Mouse (Mus musculus) stomach, postnatal 0 days (tissue): ENCODE data around the gene 1700011L22Rik. TPM values are rescaled to one million over a fixed set of nuclear protein-coding genes. Genes with fewer than 3 reads are reported as not detected.
A peak's percentile ranks its signal among the peaks of the same experiment; 100 is the strongest.

Experiments used
- ATAC-seq: fragments of 200-750 bp; cut with Nextera tagmentation; 2 replicates; pipeline ENCODE4 v1.8.0; 2017; ENCODE audit not compliant: low FRiP score, low TSS enrichment
- DNase-seq: peaks from one replicate; pipeline ENCODE4 v3.0.0-alpha.2; 2016; ENCODE audit warnings: low spot score
- H3K27ac ChIP-seq: fragments of 300-500 bp; sonication (generic); replicated peaks from 2 replicates; pipeline ENCODE4 v1.5.1; 2014; ENCODE audit warnings: mild to moderate bottlenecking, control low read depth
- H3K27me3 ChIP-seq: fragments of 300-500 bp; sonication (generic); 2 replicates; pipeline ENCODE4 v1.6.1; 2014; ENCODE audit warnings: low read length; ENCODE audit not compliant: control insufficient read depth, insufficient read depth
- H3K36me3 ChIP-seq: fragments of 300-500 bp; sonication (generic); 2 replicates; pipeline ENCODE4 v1.6.1; 2014; ENCODE audit warnings: low read length, mixed read lengths; ENCODE audit not compliant: control insufficient read depth, insufficient read depth
- H3K4me1 ChIP-seq: fragments of 300-500 bp; sonication (generic); replicated peaks from 2 replicates; pipeline ENCODE4 v1.6.1; 2014; ENCODE audit warnings: antibody characterized with exemption; ENCODE audit not compliant: control insufficient read depth, insufficient read depth
- H3K4me2 ChIP-seq: fragments of 300-500 bp; sonication (generic); replicated peaks from 2 replicates; pipeline ENCODE4 v1.6.1; 2014; ENCODE audit warnings: low read depth, mild to moderate bottlenecking, control low read depth, moderate library complexity
- H3K4me3 ChIP-seq: fragments of 300-500 bp; sonication (generic); 2 replicates; pipeline ENCODE4 v1.5.1; 2014; ENCODE audit warnings: low read depth, low read length, control low read depth
- H3K9ac ChIP-seq: fragments of 300-500 bp; sonication (generic); 2 replicates; pipeline ENCODE4 v1.6.1; 2014; ENCODE audit warnings: mild to moderate bottlenecking, low read length, control low read depth, mixed read lengths
- H3K9me3 ChIP-seq: fragments of 300-500 bp; sonication (generic); 2 replicates; pipeline ENCODE4 v1.6.1; 2016; ENCODE audit warnings: low read length; ENCODE audit not compliant: control insufficient read depth
- CTCF ChIP-seq: IDR thresholded peaks from 2 replicates; pipeline ENCODE4 v1.5.1; 2016; ENCODE audit warnings: antibody characterized with exemption, low read depth, mild to moderate bottlenecking, moderate library complexity
- EP300 ChIP-seq: optimal IDR thresholded peaks from 2 replicates; pipeline ENCODE3; 2016; ENCODE audit warnings: antibody characterized with exemption
- WGBS: fragments of 180-500 bp; shearing (Covaris S2); extraction: QIAGEN DNeasy Blood & Tissue Kit; methylation state at CpG from one replicate; pipeline ENCODE4 v1.1.7; 2014; 5-methylcytosine and 5-hydroxymethylcytosine counted together
- polyA plus RNA-seq: library from polyadenylated mRNA; unstranded; fragments of >200 nt; fragmentation: Nextera tagmentation; extraction: Ambion mirVana; gene quantifications from 2 replicates; pipeline ENCODE4 v1.2.1, GENCODE M21; 2015

The 1700011L22Rik gene
- polyA plus RNA-seq, 1 experiment from 2014 or later = not detected

DNA sequence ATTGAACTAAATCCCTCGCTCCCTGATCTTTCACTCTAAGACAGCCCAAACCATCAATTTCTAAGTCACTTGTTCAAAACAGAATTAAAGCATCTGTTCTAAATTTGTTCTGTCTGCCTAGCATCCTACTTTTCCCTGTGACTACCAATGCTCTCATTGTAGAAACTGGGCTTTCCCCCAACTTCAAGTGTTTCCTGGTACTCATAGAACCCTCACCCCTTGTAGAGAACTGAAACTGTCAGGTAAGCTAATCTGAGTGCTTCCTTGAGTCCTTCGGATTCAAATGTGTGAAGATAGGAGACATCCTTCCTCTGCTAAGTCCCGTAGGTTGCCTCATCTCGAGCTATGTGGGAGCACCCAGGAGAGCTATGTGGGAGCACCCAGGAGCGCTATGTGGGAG, 13.6 kb upstream of the 1700011L22Rik start:
- no peak overlapping the region for H3K9ac ChIP-seq
- H3K27ac ChIP-seq = no peak overlapping the region
- DNase-seq = no peak
- no peaks in the 10 kb centered on the region for H3K27me3 ChIP-seq
- WGBS = 79% methylated on average over 5 of the region's 5 CpGs
- no peak overlapping the region for H3K4me2 ChIP-seq
- ATAC-seq = no peak
- H3K9me3 ChIP-seq = no peaks in the 10 kb centered on the region
- no peaks in the 10 kb centered on the region for H3K36me3 ChIP-seq
- no peaks in the 10 kb centered on the region for H3K4me1 ChIP-seq
- TF ChIP-seq EP300 (no peak), CTCF (no peak)
- H3K4me3 ChIP-seq = no peak overlapping the region

GRCm38 (mm10) chr8:79256076-79256705, 7.8 kb upstream of the 1700011L22Rik start:
- Histone ChIP-seq H3K4me1 (no peaks in the 10 kb centered on the region), H3K9me3 (no peaks in the 10 kb centered on the region), H3K4me3 (no peak overlapping the region), H3K27me3 (no peaks in the 10 kb centered on the region), H3K4me2 (no peak overlapping the region), H3K36me3 (no peaks in the 10 kb centered on the region), H3K27ac (no peak overlapping the region), H3K9ac (no peak overlapping the region)
- DNase-seq (no peak), ATAC-seq (no peak)
- 48% methylated on average over 8 of the region's 8 CpGs for WGBS
- TF ChIP-seq EP300 = no peak
- TF ChIP-seq CTCF = no peak

DNA sequence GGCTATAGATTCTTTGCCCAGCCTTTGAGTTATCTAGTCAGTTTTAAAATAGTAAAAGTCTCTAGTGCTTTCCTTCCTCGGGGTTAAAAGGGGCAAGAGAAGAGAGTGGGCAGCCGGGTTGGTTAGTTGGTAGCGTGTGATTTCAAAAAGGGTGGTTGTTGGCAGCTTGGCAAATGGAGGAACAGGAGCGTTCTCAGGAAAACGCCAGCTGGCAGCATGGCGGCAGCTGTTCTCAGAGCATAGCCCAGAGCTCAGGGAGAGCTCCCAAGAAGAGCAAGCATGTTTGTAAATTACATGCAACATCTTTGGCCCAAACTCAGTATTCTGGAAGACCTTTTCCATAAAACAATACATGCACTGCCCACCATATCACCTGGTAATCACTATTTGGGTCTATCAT, 5.4 kb upstream of the 1700011L22Rik start:
- no peak for DNase-seq
- Histone ChIP-seq H3K27me3 (no peaks in the 10 kb centered on the region), H3K9me3 (no peaks in the 10 kb centered on the region), H3K36me3 (no peaks in the 10 kb centered on the region), H3K4me3 (no peak overlapping the region), H3K4me1 (no peaks in the 10 kb centered on the region), H3K4me2 (no peak overlapping the region), H3K9ac (no peak overlapping the region), H3K27ac (no peak overlapping the region)
- no peak for ATAC-seq
- TF ChIP-seq CTCF (no peak), EP300 (no peak)
- 91% methylated on average over 6 of the region's 6 CpGs for WGBS

GRCm38 (mm10) chr8:79243422-79243821, 4.9 kb downstream of the 1700011L22Rik start:
- Histone ChIP-seq H3K36me3 (no peaks in the 10 kb centered on the region), H3K9me3 (no peaks in the 10 kb centered on the region), H3K4me1 (no peaks in the 10 kb centered on the region), H3K9ac (no peak overlapping the region), H3K27me3 (no peaks in the 10 kb centered on the region), H3K27ac (no peak overlapping the region), H3K4me2 (no peak overlapping the region), H3K4me3 (no peak overlapping the region)
- TF ChIP-seq EP300 (no peak), CTCF (no peak)
- ATAC-seq (0 out of 2 replicates have a peak, but pooled peaks have one; percentile 47), DNase-seq (no peak)
- 47% methylated on average over 2 of the region's 2 CpGs for WGBS

DNA sequence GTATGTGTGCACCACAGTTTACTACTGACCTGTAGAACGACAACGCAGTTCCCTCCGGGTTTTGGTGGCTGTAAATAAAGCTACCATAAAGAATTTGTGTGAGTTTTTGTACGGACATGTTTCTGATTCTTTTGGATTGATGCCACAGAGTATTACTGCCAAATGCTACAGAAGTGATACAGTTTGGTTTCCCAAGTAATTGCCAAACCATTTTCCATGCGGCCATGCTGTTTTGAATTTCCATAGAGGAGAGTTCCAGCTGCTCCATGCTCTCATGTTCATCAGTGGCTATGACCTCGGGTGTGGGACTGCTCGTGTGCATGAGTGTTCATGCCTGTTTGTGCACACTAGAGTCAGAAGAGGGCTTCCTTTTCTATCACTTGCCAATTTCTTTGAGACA, 8.4 kb downstream of the 1700011L22Rik start:
- H3K9me3 ChIP-seq = no peaks in the 10 kb centered on the region
- no peaks in the 10 kb centered on the region for H3K36me3 ChIP-seq
- no peak overlapping the region for H3K9ac ChIP-seq
- DNase-seq = no peak
- no peak overlapping the region for H3K4me2 ChIP-seq
- H3K4me1 ChIP-seq = no peaks in the 10 kb centered on the region
- no peaks in the 10 kb centered on the region for H3K27me3 ChIP-seq
- WGBS = 64% methylated on average over 7 of the region's 7 CpGs
- no peak for TF ChIP-seq CTCF
- no peak for TF ChIP-seq EP300
- no peak for ATAC-seq
- H3K27ac ChIP-seq = no peak overlapping the region
- H3K4me3 ChIP-seq = no peak overlapping the region

- Histone ChIP-seq H3K9ac (no peak overlapping the region), H3K4me2 (no peak overlapping the region), H3K4me1 (no peaks in the 10 kb centered on the region), H3K27me3 (no peaks in the 10 kb centered on the region), H3K4me3 (no peak overlapping the region), H3K36me3 (no peaks in the 10 kb centered on the region), H3K9me3 (no peaks in the 10 kb centered on the region), H3K27ac (no peak overlapping the region)
- DNase-seq (no peak), ATAC-seq (no peak)
- TF ChIP-seq EP300 (no peak), CTCF (no peak)
- 76% methylated on average over 3 of the region's 3 CpGs for WGBS
Measured at GRCm38 (mm10) chr8:79239320-79239719, 9.1 kb downstream of the 1700011L22Rik start.
